Mouse (Mus musculus) myocyte (in vitro differentiated cells): ENCODE measurements at regions not wholly inside any gene's neighbourhood (a gene's known extent, or its start where the extent isn't known, plus 50 kb on each side); places are given as distances from the start of the nearest gene placed in this dataset.

ENCODE experiments used
- CEBPB ChIP-seq: IDR thresholded peaks from 2 replicates; pipeline ENCODE4 v1.6.1; 2011; ENCODE audit warnings: mild to moderate bottlenecking, moderate library complexity; ENCODE audit not compliant: poor library complexity, insufficient read depth, severe bottlenecking
- MAX ChIP-seq: IDR thresholded peaks from one replicate; pipeline ENCODE4 v1.6.1; 2011; ENCODE audit warnings: low read depth, mild to moderate bottlenecking, control low read depth
- MYOD1 ChIP-seq, 3 experiments: IDR thresholded peaks; one replicate each; pipeline ENCODE4 v1.6.1; 2011; ENCODE audit warnings: control low read depth in 2 of 3, low read depth in 2 of 3, mild to moderate bottlenecking in 2 of 3, moderate library complexity in 1 of 3; ENCODE audit not compliant: insufficient read length in 2 of 3, control insufficient read depth in 1 of 3
- MYOG ChIP-seq, 3 experiments: IDR thresholded peaks; one replicate each; pipeline ENCODE4 v1.6.1; 2011; ENCODE audit warnings: control low read depth in 2 of 3, low read depth in 2 of 3, mild to moderate bottlenecking in 2 of 3; ENCODE audit not compliant: insufficient read length in 2 of 3, control insufficient read depth in 1 of 3, insufficient read depth in 1 of 3
- POLR2A ChIP-seq: IDR thresholded peaks from one replicate; pipeline ENCODE4 v1.6.1; 2011; ENCODE audit warnings: low read depth, mild to moderate bottlenecking, control low read depth, moderate library complexity; ENCODE audit not compliant: insufficient read length
- USF1 ChIP-seq: IDR thresholded peaks from one replicate; pipeline ENCODE4 v1.6.1; 2011; ENCODE audit warnings: low read depth, mild to moderate bottlenecking, control low read depth, moderate library complexity

DNA sequence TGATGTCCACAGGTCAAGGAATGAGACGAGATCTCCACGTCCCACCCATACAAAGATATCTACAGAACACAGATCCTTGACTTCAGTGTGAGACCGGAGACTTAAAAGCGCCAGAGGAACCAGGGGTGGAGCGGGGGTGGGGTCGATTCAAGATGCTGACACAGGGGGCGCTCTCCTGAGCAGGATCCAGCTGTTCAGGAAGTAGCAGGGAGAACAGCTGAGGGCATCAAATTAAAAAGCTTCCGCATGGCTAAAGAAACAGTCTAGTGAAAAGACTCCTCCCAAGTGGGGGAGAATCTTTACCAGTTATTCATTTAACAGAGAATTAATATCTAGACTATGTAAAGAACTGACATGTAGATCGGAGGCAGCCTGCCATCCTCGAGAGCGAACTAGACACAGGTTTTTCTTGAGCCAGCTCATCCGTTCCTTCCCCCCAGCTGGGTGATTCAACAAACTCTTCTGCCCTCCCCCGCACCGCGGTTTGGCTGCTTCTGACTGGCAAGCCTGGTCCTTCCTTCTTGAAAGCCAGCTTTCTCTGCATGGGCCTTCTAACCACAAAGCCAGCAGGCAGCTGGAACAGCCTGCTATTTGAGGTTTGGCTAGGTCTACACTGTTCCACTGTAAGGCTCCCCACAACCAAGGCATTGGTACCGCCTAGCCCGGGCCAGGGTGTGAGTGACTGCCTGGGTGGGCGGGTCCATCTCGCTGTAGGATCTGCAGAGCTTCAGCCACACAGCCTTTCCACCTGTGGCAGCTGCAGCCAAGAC, 218.6 kb downstream of the Uaca start:
- no peak for TF ChIP-seq POLR2A
- TF ChIP-seq CEBPB, result 0 out of 2 replicates have a peak, but pooled peaks have one; percentile 7
- TF ChIP-seq MYOD1 (IDR thresholded peaks at IDR 0.05; ENCODE audit: control insufficient read depth in 1 of 3, insufficient read length in 2 of 3, low read depth in 2 of 3), result peak; percentile 48 to 82 (median 78)
- TF ChIP-seq USF1, result no peak
- peak; percentile 74 to 92 (median 87) for TF ChIP-seq MYOG (IDR thresholded peaks at IDR 0.05; ENCODE audit: control insufficient read depth in 1 of 3, insufficient read depth in 1 of 3, insufficient read length in 2 of 3, low read depth in 2 of 3)
- TF ChIP-seq MAX, result no peak
